Mouse (Mus musculus) embryonic facial prominence, embryonic 11.5 days (tissue): ENCODE results near the gene Hist1h2ah. TPM values are rescaled to one million over a fixed set of nuclear protein-coding genes. Genes with fewer than 3 reads are reported as not detected.

ENCODE experiments used
- ATAC-seq: fragments of 200-750 bp; cut with Nextera tagmentation; replicated peaks from 2 replicates; pipeline ENCODE4 v1.8.0; 2017; ENCODE audit warnings: low read depth; ENCODE audit not compliant: insufficient number of reproducible peaks, low FRiP score, low TSS enrichment
- DNase-seq: peaks from one replicate; pipeline ENCODE4 v3.0.0-alpha.2; 2015; ENCODE audit warnings: low spot score
- H3K27ac ChIP-seq: fragments of 300-500 bp; sonication (generic); replicated peaks from 2 replicates; pipeline ENCODE4 v1.5.1; 2014; ENCODE audit warnings: mild to moderate bottlenecking, low read depth, low read length, control low read depth
- H3K27me3 ChIP-seq: fragments of 300-500 bp; sonication (generic); 2 replicates; pipeline ENCODE4 v1.6.1; 2014; ENCODE audit warnings: mild to moderate bottlenecking, low read length, moderate library complexity, mixed read lengths; ENCODE audit not compliant: control insufficient read depth, insufficient read depth
- H3K36me3 ChIP-seq: fragments of 300-500 bp; sonication (generic); replicated peaks from 2 replicates; pipeline ENCODE4 v1.6.1; 2014; ENCODE audit warnings: low read depth, mild to moderate bottlenecking, low read length, moderate library complexity, mixed read lengths; ENCODE audit not compliant: control insufficient read depth, insufficient read depth
- H3K4me1 ChIP-seq: fragments of 300-500 bp; sonication (generic); 2 replicates; pipeline ENCODE4 v1.6.1; 2014; ENCODE audit warnings: low read length, mixed read lengths; ENCODE audit not compliant: control insufficient read depth, insufficient read depth
- H3K4me2 ChIP-seq: fragments of 300-500 bp; sonication (generic); 2 replicates; pipeline ENCODE4 v1.6.1; 2014; ENCODE audit warnings: low read depth, mild to moderate bottlenecking, control low read depth, low read length, moderate library complexity
- H3K4me3 ChIP-seq: fragments of 300-500 bp; sonication (generic); 2 replicates; pipeline ENCODE4 v1.5.1; 2014; ENCODE audit warnings: low read depth, low read length, control low read depth
- H3K9ac ChIP-seq: fragments of 300-500 bp; sonication (generic); replicated peaks from 2 replicates; pipeline ENCODE4 v1.6.1; 2014; ENCODE audit warnings: mild to moderate bottlenecking, control low read depth, low read length
- H3K9me3 ChIP-seq: fragments of 300-500 bp; sonication (generic); replicated peaks from 2 replicates; pipeline ENCODE4 v1.6.1; 2016; ENCODE audit warnings: mild to moderate bottlenecking, low read length, inconsistent platforms, mixed read lengths; ENCODE audit not compliant: control insufficient read depth
- WGBS: fragments of 180-500 bp; shearing (Covaris S2); extraction: QIAGEN DNeasy Blood & Tissue Kit; methylation state at CpG from one replicate; pipeline ENCODE4 v1.1.7; 2014; 5-methylcytosine and 5-hydroxymethylcytosine counted together
- microRNA-seq: library from miRNA; unstranded; fragments of <30 nt; microRNA quantifications from one replicate; pipeline ENCODE4, GENCODE M21; 2016; ENCODE audit warnings: borderline number of aligned reads
- polyA plus RNA-seq: library from polyadenylated mRNA; unstranded; fragments of >200 nt; fragmentation: Nextera tagmentation; extraction: Ambion mirVana; gene quantifications from 2 replicates; pipeline ENCODE4 v1.2.1, GENCODE M21; 2014

Hist1h2ah gene
- polyA plus RNA-seq, 1 experiment from 2014 or later, result 4.2 TPM

DNA sequence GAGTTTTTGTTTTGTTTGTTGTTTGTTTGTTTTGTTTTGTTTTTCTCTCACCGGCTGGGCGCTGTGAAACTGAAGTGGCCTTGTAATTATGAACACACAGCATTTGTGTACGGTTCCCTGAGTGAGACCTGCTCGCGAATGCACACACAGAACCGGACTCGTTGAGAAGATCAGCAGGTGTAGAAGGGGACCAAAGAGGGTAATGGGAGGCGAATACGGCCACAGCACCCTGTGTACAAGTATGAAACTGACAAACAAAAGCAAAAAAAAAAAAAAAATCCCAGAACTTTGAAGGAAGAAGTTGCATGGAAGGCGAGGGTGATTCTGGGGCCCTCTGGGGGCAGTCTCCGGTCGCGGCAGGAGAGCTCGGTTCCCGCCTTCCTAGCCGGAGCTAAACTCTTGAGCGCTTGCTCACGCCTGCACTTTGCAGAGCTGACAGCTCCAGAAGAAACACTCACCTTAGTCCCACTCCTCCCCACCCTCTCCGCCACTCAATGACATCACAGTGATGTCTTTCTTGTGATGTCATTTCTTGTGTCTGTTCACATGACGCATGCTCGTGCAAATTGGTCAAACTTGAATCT is 39.9 kb downstream of the Hist1h2ah start:
- H3K4me1 ChIP-seq, result no peaks in the 10 kb centered on the region

GRCm38 (mm10) chr13:21994896-21995295 is 40.5 kb downstream of the Hist1h2ah start:
- WGBS, result 6% methylated on average over 8 of the region's 8 CpGs
- no peak overlapping the region for H3K9ac ChIP-seq
- no peaks in the 10 kb centered on the region for H3K4me1 ChIP-seq
- ATAC-seq (no peak), DNase-seq (peak; percentile 44)
- H3K4me3 ChIP-seq, result peak overlapping the region; percentile 34
- peak overlapping the region; percentile 60 for H3K4me2 ChIP-seq
- no peaks in the 10 kb centered on the region for H3K9me3 ChIP-seq
- H3K27ac ChIP-seq, result no peak overlapping the region
- no peaks in the 10 kb centered on the region for H3K36me3 ChIP-seq
- peaks cover 30% of the 10 kb centered on the region for H3K27me3 ChIP-seq

More for the DNA sequence above, 39.9 kb downstream of the Hist1h2ah start:
- Histone ChIP-seq H3K9me3 (no peaks in the 10 kb centered on the region), H3K9ac (no peak overlapping the region), H3K4me3 (peak overlapping the region; percentile 34), H3K36me3 (no peaks in the 10 kb centered on the region), H3K27ac (no peak overlapping the region), H3K4me2 (peak overlapping the region; percentile 60), H3K27me3 (peaks cover 33% of the 10 kb centered on the region)
- under 1% methylated on average over 21 of the region's 21 CpGs for WGBS
- peak; percentile 70 for DNase-seq
- peak; percentile 67; the same call in 1 of the 2 replicates for ATAC-seq

- ATAC-seq (no peak), DNase-seq (peak; percentile 73)
- under 1% methylated on average over 22 of the region's 22 CpGs for WGBS
- H3K27ac ChIP-seq, result no peak overlapping the region
- no peaks in the 10 kb centered on the region for H3K36me3 ChIP-seq
- H3K4me3 ChIP-seq, result no peak overlapping the region
- H3K4me1 ChIP-seq, result no peaks in the 10 kb centered on the region
- no peak overlapping the region for H3K9ac ChIP-seq
- H3K9me3 ChIP-seq, result no peaks in the 10 kb centered on the region
- peaks cover 25% of the 10 kb centered on the region for H3K27me3 ChIP-seq
- no peak overlapping the region for H3K4me2 ChIP-seq
These were observed 41.2 kb downstream of the Hist1h2ah start for GRCm38 (mm10) chr13:21993957-21994738.

DNA sequence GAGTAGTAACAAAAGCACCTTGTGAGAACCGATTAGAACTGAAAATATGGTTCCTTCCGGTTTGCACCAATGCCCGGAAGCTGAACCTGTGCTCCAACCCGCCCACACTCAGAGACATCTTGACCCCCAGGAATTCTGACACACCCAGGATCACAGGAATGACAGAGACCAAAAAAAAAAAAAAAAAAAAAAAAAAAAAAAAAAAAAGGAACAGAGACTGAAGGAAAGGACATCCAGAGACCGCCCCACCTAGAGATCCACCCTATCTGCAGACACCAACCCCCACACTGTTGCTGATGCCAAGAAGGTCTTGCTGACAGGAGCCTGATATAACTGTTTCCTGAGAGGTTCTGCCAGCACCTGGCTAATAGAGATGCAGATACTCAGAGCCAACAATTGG is 42.8 kb downstream of the Hist1h2ah start:
- no peak overlapping the region for H3K9ac ChIP-seq
- WGBS, result 84% methylated on average over 5 of the region's 5 CpGs
- peaks cover 10% of the 10 kb centered on the region for H3K27me3 ChIP-seq
- no peak overlapping the region for H3K4me3 ChIP-seq
- no peaks in the 10 kb centered on the region for H3K9me3 ChIP-seq
- no peak overlapping the region for H3K27ac ChIP-seq
- no peak overlapping the region for H3K4me2 ChIP-seq
- H3K4me1 ChIP-seq, result no peaks in the 10 kb centered on the region
- ATAC-seq, result no peak
- H3K36me3 ChIP-seq, result no peaks in the 10 kb centered on the region
- no peak for DNase-seq

Small RNA genes lying within 50 kb of the gene (microRNA-seq; reads per million reads assigned to microRNA genes)
- not detected for gene Gm26300
- not detected for gene Gm44390
- gene Gm44486, result not detected

Other genes starting within 250 kb of the Hist1h2ah start
- gene Hist1h2an, start 248.3 kb downstream of the Hist1h2ah start, polyA plus RNA-seq, result 3.7 and 7.3 TPM in 2 replicates
- 3.1 and 3.8 TPM in 2 replicates for gene Hist1h2bp, start 248.1 kb downstream of the Hist1h2ah start, polyA plus RNA-seq
- gene Hist1h2bq, start 225.4 kb downstream of the Hist1h2ah start, polyA plus RNA-seq, result 23.5 and 23.8 TPM in 2 replicates
- gene Hist1h2ao, start 225.1 kb downstream of the Hist1h2ah start, polyA plus RNA-seq, result 2.8 TPM in 1 of 2 replicates, not detected in the other
- gene Hist1h4m, start 223.8 kb downstream of the Hist1h2ah start, polyA plus RNA-seq, result not detected in 2 replicates
- gene Hist1h4n, start 203.4 kb downstream of the Hist1h2ah start, polyA plus RNA-seq, result 13.9 and 16.6 TPM in 2 replicates
- gene Hist1h2ap, start 202.1 kb downstream of the Hist1h2ah start, polyA plus RNA-seq, result 5,875 and 5,942 TPM in 2 replicates
- gene Hist1h2br, start 201.8 kb downstream of the Hist1h2ah start, polyA plus RNA-seq, result 23.1 and 25.1 TPM in 2 replicates
- gene Zfp184, start 90.5 kb downstream of the Hist1h2ah start, polyA plus RNA-seq, result 28.2 and 30.4 TPM in 2 replicates
- gene Pom121l2, start 54.4 kb downstream of the Hist1h2ah start, polyA plus RNA-seq, result 0.24 TPM in 1 of 2 replicates, not detected in the other
- gene Prss16, start 25.8 kb downstream of the Hist1h2ah start, polyA plus RNA-seq, result 0.25 and 0.50 TPM in 2 replicates
- gene Hist1h2bk, start 302 bp upstream of the Hist1h2ah start, polyA plus RNA-seq, result 15.9 and 24.3 TPM in 2 replicates
- gene Hist1h4i, start 5.8 kb upstream of the Hist1h2ah start, polyA plus RNA-seq, result 31.9 and 34.5 TPM in 2 replicates
- gene Hist1h2ag, start 7.4 kb upstream of the Hist1h2ah start, polyA plus RNA-seq, result 99.8 and 102 TPM in 2 replicates
- 14.2 and 16.0 TPM in 2 replicates for gene Hist1h2bj, start 7.6 kb upstream of the Hist1h2ah start, polyA plus RNA-seq
- gene Vmn1r188, start 48.9 kb upstream of the Hist1h2ah start, polyA plus RNA-seq, result not detected in 2 replicates
- not detected in 2 replicates for gene Vmn1r189, start 70.3 kb upstream of the Hist1h2ah start, polyA plus RNA-seq
- not detected in 2 replicates for gene Vmn1r191, start 148.4 kb upstream of the Hist1h2ah start, polyA plus RNA-seq
- not detected in 2 replicates for gene Vmn1r192, start 155.6 kb upstream of the Hist1h2ah start, polyA plus RNA-seq
- gene Vmn1r193, start 187.6 kb upstream of the Hist1h2ah start, polyA plus RNA-seq, result not detected in 2 replicates
- gene Vmn1r194, start 208.6 kb upstream of the Hist1h2ah start, polyA plus RNA-seq, result not detected in 2 replicates
- not detected in 2 replicates for gene Vmn1r195, start 235.0 kb upstream of the Hist1h2ah start, polyA plus RNA-seq